Mouse (Mus musculus) cerebellum, postnatal 10 days (tissue): ENCODE measurements at regions not wholly inside any gene's neighbourhood (a gene's known extent, or its start where the extent isn't known, plus 50 kb on each side); places are given as distances from the start of the nearest gene placed in this dataset.
A peak's percentile ranks its signal among the peaks of the same experiment; 100 is the strongest.

Experiments
- DNase-seq, 2 experiments: peaks; one replicate each; pipeline ENCODE4 v3.0.0; 2021; ENCODE audit warnings: mixed read lengths in 2 of 2

GRCm38 (mm10) chr3:100773237-100773636 is 52.0 kb upstream of the Vtcn1 start:
- DNase-seq, result no peak

- DNase-seq, result peak in 1 of 2 experiments; percentile 7
These were observed 53.9 kb upstream of the Vtcn1 start for GRCm38 (mm10) chr3:100771363-100771762.

- no peak for DNase-seq
These were observed 54.4 kb upstream of the Vtcn1 start for GRCm38 (mm10) chr3:100770841-100771240.

GRCm38 (mm10) chr3:100769146-100769545 is 56.1 kb upstream of the Vtcn1 start:
- no peak for DNase-seq

- DNase-seq, result peak; percentile 31 to 67
These were observed 57.1 kb upstream of the Vtcn1 start for GRCm38 (mm10) chr3:100768170-100768624.

GRCm38 (mm10) chr3:100765323-100765722 is 59.9 kb upstream of the Vtcn1 start:
- DNase-seq, result no peak

- DNase-seq, result no peak
These were observed 62.4 kb upstream of the Vtcn1 start for GRCm38 (mm10) chr3:100762895-100763294.

GRCm38 (mm10) chr3:100759091-100759941 is 65.9 kb upstream of the Vtcn1 start:
- DNase-seq, result no peak

GRCm38 (mm10) chr3:100754677-100755076 is 69.4 kb upstream of the Man1a2 start:
- no peak for DNase-seq

GRCm38 (mm10) chr3:100751211-100751610 is 65.9 kb upstream of the Man1a2 start:
- DNase-seq, result peak; percentile 27 to 30

GRCm38 (mm10) chr3:100748727-100749126 is 63.4 kb upstream of the Man1a2 start:
- DNase-seq, result no peak

- no peak for DNase-seq
These were observed 63.0 kb upstream of the Man1a2 start for GRCm38 (mm10) chr3:100748309-100748691.

- peak in 1 of 2 experiments; percentile 28 for DNase-seq
These were observed 62.4 kb upstream of the Man1a2 start for GRCm38 (mm10) chr3:100747421-100748308.

GRCm38 (mm10) chr3:100737660-100738059 is 52.4 kb upstream of the Man1a2 start:
- DNase-seq, result no peak

GRCm38 (mm10) chr3:100736539-100736938 is 51.2 kb upstream of the Man1a2 start:
- DNase-seq, result no peak
